Mouse (Mus musculus) urinary bladder, adult 18-20 months (tissue): ENCODE data around the gene Gbx1.

Experiments used
- DNase-seq, 2 experiments: peaks; one replicate each; pipeline ENCODE4 v3.0.0; 2022; ENCODE audit warnings: low spot score in 2 of 2, mixed read lengths in 2 of 2

The Gbx1 gene

GRCm38 (mm10) chr5:24525360-24526189 is 1.4 kb downstream of the Gbx1 start:
- no peak for DNase-seq

GRCm38 (mm10) chr5:24524522-24524921 is 2.5 kb downstream of the Gbx1 start:
- no peak for DNase-seq

- DNase-seq = no peak
These were observed 3.2 kb downstream of the Gbx1 start for GRCm38 (mm10) chr5:24523806-24524205.

DNA sequence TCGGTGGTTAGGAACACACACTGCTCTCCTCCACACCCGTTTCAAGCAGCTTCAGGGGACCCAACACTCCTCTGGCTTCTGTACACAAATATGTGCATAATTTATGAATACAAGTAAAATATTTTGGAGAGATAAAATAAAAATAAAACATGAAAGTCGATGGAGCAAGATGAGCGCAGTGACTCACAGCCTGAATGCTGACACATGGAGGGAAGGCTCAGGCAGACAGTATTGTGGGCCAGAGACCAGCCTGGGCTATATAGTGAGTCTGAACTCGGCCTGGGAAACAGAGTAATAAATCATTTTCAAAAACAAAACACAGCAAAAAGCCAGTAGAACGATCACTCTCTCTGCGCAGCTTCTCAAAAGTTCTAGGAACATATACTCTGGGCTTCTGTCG is 5.6 kb downstream of the Gbx1 start:
- no peak for DNase-seq

DNA sequence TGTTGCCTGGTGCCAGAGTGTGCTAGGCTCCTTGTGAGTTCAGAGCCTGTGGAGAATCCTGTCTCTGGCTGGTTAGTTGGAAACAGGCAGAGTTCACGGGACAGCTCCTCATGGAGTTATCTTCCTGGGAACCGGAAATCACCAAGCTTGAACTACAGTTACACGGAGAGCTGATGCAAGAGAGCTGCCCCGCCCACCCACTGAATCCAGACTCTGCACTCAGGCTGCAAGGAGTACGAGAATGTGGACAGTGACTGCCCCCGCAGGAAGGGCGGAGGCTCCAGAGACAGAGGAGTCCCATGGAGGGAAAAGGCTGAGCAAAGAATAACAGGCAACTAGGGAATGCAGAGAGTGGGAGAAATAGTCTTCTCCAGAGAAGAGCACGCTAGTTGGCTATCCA is 14.7 kb downstream of the Gbx1 start:
- DNase-seq = peak in 1 of 2 experiments; percentile 45

DNA sequence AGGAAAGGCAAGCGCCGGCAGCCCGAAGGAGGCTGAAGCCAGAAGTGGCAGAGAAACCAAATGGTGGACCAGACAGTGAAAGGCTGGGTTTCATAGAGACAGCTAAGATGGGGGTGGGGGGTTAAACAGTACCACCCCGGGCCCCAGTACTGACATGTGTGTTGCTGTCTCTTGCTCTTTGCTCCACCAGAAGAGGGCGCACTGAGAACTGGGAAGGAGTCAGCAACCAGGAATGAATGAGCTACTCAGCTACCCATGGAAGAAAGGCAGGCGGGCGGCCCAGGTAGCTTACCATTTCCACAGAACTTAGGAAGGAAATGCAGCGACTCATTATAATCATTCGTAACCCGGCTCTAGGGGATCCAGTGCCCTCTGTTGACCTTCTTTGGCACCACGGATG is 16.4 kb downstream of the Gbx1 start:
- peak in 1 of 2 experiments; percentile 41 for DNase-seq

DNA sequence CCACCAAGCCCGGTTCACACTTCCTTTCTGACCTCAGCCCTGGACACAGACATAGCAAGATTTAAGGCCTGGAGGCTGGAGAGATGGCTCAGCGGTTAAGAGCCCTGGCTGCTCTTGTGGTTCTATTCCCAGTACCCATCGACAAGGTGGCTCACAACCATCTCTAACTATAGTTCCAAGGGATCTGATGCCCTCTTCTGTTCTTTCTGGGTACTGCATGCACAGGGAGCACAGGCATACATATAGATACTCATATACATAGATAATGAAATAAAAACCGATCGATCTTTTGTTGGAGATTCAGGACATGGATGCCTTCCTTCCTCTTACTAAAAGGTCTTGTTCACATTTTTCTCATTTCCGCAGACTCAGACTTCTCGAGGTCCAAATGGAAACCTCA is 18.6 kb downstream of the Gbx1 start:
- DNase-seq = no peak

- no peak for DNase-seq
These were observed 21.5 kb downstream of the Gbx1 start for GRCm38 (mm10) chr5:24505513-24505912.

DNA sequence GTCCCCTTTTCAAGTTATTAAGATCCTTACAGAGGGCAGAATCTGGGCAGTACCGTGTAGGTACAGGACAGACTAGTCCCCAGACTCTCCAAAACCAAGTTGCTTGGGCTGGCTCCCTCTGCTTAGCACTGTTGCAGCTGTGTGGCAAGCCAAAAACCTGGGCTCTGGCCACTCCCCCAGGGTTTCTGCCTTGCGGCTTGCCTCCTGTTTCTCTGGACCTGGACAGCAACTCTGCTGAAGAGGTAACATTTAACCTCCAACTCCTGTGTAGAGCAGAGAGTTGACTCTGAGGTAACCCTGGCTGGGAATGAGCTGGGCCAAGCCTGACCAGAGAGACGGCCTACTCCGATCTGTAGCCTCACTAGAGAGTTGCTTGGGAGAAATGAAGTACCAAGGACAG is 24.2 kb downstream of the Gbx1 start:
- no peak for DNase-seq

GRCm38 (mm10) chr5:24500851-24501250 is 26.2 kb downstream of the Gbx1 start:
- no peak for DNase-seq

DNA sequence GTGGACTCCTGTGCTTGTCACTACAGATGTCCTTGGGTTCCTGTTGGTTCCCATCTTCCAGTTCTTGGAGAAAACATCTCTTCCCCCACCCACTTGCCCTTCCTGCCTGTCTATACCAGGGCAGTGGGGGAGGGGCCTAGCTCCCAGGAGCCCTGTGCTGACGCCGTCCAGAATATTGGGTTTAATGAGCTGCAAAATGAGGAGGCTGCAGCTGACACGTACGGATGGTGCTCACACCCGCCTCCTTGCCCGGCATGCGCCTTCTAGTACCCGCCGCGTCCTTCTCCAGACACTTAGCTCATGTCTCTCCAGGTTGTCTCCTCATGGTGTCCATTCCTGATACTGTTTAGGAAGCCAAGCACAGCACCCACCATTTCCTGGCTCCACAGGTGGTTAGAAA is 27.9 kb downstream of the Gbx1 start:
- no peak for DNase-seq

- no peak for DNase-seq
These were observed 29.5 kb downstream of the Gbx1 start for GRCm38 (mm10) chr5:24497526-24497925.

- no peak for DNase-seq
These were observed 30.2 kb downstream of the Gbx1 start for GRCm38 (mm10) chr5:24496756-24497155.

DNA sequence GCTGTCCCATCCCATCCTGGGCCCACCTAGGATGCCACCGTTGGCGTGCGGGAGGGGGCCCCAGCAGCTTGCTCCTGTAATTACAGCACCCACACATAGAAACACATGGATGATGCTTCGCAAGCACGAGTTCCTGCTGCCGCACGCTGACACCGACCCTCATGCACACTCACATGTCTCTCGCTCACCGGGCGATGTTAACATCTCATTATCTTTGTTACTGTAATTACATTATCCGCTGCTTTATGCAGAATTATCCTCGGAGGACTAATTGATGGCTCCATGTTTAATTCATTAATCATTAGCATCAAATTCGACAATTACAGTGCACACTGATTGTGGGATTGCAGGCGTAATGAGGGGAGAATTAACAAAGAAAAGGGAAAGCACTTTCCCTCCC is 32.0 kb downstream of the Gbx1 start:
- DNase-seq = no peak

GRCm38 (mm10) chr5:24492546-24493285 is 34.3 kb downstream of the Gbx1 start:
- no peak for DNase-seq

- no peak for DNase-seq
These were observed 36.5 kb downstream of the Gbx1 start for GRCm38 (mm10) chr5:24490413-24490920.

DNA sequence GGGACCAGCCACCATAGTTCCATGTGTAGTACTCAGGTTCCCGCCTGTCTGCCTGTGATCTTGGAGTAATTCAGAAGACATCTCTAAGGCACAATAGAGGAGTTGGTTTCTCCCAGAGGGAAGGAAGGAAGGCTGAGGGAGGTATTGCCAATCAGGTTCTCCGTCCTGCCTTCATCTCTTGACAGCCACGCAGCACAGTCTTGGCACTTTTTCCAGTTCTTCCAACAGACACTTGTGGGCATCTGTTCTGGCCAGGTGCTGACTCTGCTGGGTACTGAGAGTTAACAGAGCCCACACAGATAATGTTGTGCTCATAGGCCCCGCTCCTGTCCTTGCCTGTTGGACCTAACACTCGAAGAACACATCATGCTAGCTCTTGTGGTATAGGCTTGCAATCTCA is 40.3 kb downstream of the Gbx1 start:
- DNase-seq = no peak

- DNase-seq = peak; percentile 75 to 78
These were observed 40.9 kb downstream of the Gbx1 start for GRCm38 (mm10) chr5:24486097-24486496.

GRCm38 (mm10) chr5:24484963-24485362 is 42.0 kb downstream of the Gbx1 start:
- DNase-seq = no peak

- peak in 1 of 2 experiments; percentile 38 for DNase-seq
These were observed 43.7 kb downstream of the Gbx1 start for GRCm38 (mm10) chr5:24483326-24483725.

GRCm38 (mm10) chr5:24482247-24483079 is 44.5 kb downstream of the Gbx1 start:
- no peak for DNase-seq

GRCm38 (mm10) chr5:24481647-24482046 is 45.4 kb downstream of the Gbx1 start:
- no peak for DNase-seq
